Mouse (Mus musculus) thymus, postnatal 0 days (tissue): ENCODE data around the gene Eif6. TPM values are rescaled to one million over a fixed set of nuclear protein-coding genes. Genes with fewer than 3 reads are reported as not detected.

Experiments used
- DNase-seq: peaks from one replicate; pipeline ENCODE4 v3.0.0-alpha.2; 2015; ENCODE audit warnings: low spot score
- polyA plus RNA-seq: library from polyadenylated mRNA; unstranded; fragments of >200 nt; fragmentation: Nextera tagmentation; extraction: Ambion mirVana; gene quantifications from 2 replicates; pipeline ENCODE4 v1.2.1, GENCODE M21; 2015

The Eif6 gene
- polyA plus RNA-seq, 1 experiment from 2014 or later, result 232 TPM

GRCm38 (mm10) chr2:155792899-155793298 lies 33.8 kb downstream of the Eif6 start:
- DNase-seq, result no peak

GRCm38 (mm10) chr2:155787949-155788931 lies 38.5 kb downstream of the Eif6 start:
- DNase-seq, result no peak

- no peak for DNase-seq
Observed at GRCm38 (mm10) chr2:155786905-155787304, 39.8 kb downstream of the Eif6 start.

- no peak for DNase-seq
Observed at GRCm38 (mm10) chr2:155784534-155784933, 42.2 kb downstream of the Eif6 start.

- no peak for DNase-seq
Observed at GRCm38 (mm10) chr2:155779506-155779905, 47.2 kb downstream of the Eif6 start.

- DNase-seq, result no peak
Observed at GRCm38 (mm10) chr2:155779066-155779465, 47.7 kb downstream of the Eif6 start.

- no peak for DNase-seq
Observed at GRCm38 (mm10) chr2:155778004-155778403, 48.7 kb downstream of the Eif6 start.

- DNase-seq, result no peak
Observed at GRCm38 (mm10) chr2:155777688-155777985, 49.1 kb downstream of the Eif6 start.

- DNase-seq, result no peak
Observed at GRCm38 (mm10) chr2:155776824-155777687, 49.7 kb downstream of the Eif6 start.

GRCm38 (mm10) chr2:155775685-155776263 lies 51.0 kb downstream of the Eif6 start:
- DNase-seq, result peak; percentile 17

GRCm38 (mm10) chr2:155774927-155775684 lies 51.6 kb downstream of the Eif6 start, which contains the start of gene Mmp24:
Mmp24 (plus strand) TSS chr2:155775342.
- DNase-seq, result no peak

GRCm38 (mm10) chr2:155774261-155774926 lies 52.3 kb downstream of the Eif6 start:
- DNase-seq, result no peak

- no peak for DNase-seq
Observed at GRCm38 (mm10) chr2:155773664-155774063, 53.1 kb downstream of the Eif6 start.

Other genes with a start within 250 kb of the Eif6 start
- 29.4 and 33.8 TPM in 2 replicates for gene Gss, start 234.1 kb downstream of the Eif6 start, polyA plus RNA-seq
- gene Myh7b, start 215.7 kb downstream of the Eif6 start, polyA plus RNA-seq, result 0.17 and 0.18 TPM in 2 replicates
- 191 and 217 TPM in 2 replicates for gene Trpc4ap, start 134.5 kb downstream of the Eif6 start, polyA plus RNA-seq
- gene Edem2, start 97.5 kb downstream of the Eif6 start, polyA plus RNA-seq, result 49.2 and 50.8 TPM in 2 replicates
- not detected in 2 replicates for gene Gm17581, start 91.1 kb downstream of the Eif6 start, polyA plus RNA-seq
- gene Procr, start 75.8 kb downstream of the Eif6 start, polyA plus RNA-seq, result 3.3 and 4.4 TPM in 2 replicates
- 0.06 and 0.07 TPM in 2 replicates for gene Mmp24, start 51.6 kb downstream of the Eif6 start, polyA plus RNA-seq
- gene BC029722, start 7.5 kb downstream of the Eif6 start, polyA plus RNA-seq, result 24.0 and 24.4 TPM in 2 replicates
- 0.05 and 0.06 TPM in 2 replicates for gene Fam83c, start 7.9 kb upstream of the Eif6 start, polyA plus RNA-seq
- gene Uqcc1, start 103.4 kb upstream of the Eif6 start, polyA plus RNA-seq, result 56.9 and 58.2 TPM in 2 replicates
- not detected in 2 replicates for gene Gm15557, start 113.8 kb upstream of the Eif6 start, polyA plus RNA-seq
- 0.22 and 0.25 TPM in 2 replicates for gene Gdf5, start 118.4 kb upstream of the Eif6 start, polyA plus RNA-seq
- gene Cep250, start 129.5 kb upstream of the Eif6 start, polyA plus RNA-seq, result 16.6 and 23.4 TPM in 2 replicates
- gene 6430550D23Rik, start 181.1 kb upstream of the Eif6 start, polyA plus RNA-seq, result 2.1 TPM in 2 replicates
- 175 and 186 TPM in 2 replicates for gene Ergic3, start 181.1 kb upstream of the Eif6 start, polyA plus RNA-seq
- gene Fer1l4, start 226.0 kb upstream of the Eif6 start, polyA plus RNA-seq, result 0.04 and 0.07 TPM in 2 replicates
- 0.90 and 0.98 TPM in 2 replicates for gene Spag4, start 238.2 kb upstream of the Eif6 start, polyA plus RNA-seq